Mouse (Mus musculus) left cerebral cortex, adult 11 months (tissue): ENCODE measurements around the gene Pagr1a.

Experiments
- DNase-seq: peaks from one replicate; pipeline ENCODE4 v3.0.0; 2022; ENCODE audit warnings: low spot score

Gene Pagr1a

DNA sequence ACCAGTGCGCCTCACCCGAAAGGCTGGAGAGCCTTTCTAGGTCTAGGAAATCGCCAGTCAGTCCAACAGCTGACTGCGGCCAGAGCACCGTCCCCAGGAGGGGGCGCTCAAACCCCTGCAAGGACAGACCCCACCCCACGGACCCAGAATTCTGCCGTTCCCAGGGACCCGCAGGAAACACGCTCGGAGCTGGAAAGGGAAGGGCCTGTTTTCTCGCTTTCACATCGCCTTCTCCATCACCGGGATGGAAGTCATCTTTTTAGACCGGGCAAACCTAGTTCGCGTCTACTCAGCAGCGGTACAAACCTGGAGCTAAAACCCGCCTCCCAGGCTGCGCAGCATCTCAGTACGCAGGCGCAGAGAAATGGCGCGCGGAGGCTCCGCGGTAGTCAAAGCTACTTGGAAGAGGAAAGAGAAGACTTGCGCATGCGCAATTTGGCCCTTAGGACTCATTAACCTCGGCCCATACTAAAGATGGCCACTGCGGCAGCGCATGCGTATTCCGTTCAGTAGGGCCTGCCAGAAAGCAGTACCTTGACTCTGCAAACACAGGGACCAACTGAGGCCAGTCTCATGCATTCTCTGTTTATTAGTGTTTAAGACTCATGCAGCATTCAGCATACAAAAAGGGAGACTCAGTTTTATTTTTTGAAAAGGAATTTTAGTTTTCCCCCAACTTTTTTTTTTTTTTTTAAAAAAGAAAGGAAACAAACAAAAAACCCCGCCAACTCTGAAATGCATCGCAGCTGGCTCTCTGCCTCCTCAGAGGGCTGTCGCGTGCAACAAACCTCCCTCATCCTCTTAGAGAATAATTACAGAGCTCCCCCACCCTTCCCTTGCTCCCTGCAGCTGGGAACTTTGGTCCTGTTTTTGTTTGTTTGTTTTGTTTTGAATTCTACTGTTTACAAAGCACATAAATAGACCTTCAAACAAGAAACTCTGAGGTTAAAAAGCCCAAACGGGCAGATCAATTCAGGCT, at the start of gene Pagr1a:
Pagr1a (minus strand) TSS at position 382 of the 979 bp plus-strand sequence.
- DNase-seq = peak; percentile 96

DNA sequence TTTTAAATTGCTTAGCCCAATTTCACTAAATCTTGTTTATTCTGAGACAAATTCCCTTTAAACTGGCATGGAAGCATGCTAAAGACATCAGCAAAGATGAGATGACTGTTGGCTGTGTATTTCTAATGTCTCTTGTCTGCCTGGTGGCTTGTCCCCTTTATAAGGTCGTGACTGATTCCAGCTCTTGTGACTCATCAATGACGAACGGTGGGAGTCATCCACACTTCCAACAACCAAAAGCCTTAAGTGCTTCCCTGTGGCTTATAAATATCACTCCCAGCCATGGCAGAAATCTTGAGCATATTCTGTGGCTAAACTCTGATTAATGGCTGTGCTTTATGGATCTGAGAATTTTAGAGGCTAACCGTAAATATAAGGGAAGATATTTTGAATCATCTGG, 49.2 kb upstream of the Pagr1a start:
- no peak for DNase-seq

DNA sequence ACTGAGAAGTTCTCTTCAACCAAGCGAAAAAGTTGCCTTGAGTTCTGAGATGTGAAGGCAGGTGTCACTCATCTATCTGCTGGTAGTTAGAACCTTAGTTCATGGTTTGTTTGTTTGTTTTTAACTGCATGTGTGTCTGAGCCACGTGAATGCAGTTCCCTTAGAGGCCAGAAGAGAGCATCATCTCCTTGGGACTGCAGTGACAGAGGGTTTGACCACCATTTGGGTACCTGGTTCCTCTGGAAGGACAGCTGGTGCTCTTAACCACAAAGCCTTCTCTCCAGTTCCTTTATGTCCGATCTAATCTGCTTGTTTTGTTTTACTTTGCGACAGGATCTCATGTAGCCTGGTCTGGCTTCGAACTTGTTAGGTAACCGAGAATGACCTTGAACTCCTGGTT, 48.4 kb upstream of the Pagr1a start:
- DNase-seq = no peak

DNA sequence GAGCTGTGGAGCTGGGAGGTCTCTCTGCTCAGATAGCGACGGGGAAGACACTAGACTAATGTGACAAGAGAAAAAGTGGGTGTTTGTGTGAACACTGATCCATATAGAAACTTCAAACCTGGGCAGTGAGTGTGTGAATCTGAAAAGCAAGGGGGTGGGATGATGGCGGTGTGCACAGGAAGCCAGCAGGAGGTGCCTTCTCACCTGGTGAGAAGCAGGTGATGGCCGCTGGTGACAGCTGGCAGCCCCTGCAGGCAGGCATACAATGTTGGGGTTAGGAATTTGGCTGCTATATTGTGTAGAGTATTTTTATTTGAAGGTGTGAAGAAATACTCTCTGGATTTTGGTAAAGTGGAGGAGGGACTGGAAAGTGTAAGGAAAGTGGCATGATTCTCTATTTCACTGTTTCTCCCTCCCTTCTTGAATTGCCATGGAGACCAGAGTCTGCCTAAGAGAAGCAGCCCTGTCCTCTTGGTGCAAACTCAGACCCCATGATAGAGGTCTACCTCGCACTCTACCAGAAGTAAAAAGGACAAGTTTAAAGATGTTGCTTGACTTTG, 38.0 kb upstream of the Pagr1a start:
- no peak for DNase-seq

DNA sequence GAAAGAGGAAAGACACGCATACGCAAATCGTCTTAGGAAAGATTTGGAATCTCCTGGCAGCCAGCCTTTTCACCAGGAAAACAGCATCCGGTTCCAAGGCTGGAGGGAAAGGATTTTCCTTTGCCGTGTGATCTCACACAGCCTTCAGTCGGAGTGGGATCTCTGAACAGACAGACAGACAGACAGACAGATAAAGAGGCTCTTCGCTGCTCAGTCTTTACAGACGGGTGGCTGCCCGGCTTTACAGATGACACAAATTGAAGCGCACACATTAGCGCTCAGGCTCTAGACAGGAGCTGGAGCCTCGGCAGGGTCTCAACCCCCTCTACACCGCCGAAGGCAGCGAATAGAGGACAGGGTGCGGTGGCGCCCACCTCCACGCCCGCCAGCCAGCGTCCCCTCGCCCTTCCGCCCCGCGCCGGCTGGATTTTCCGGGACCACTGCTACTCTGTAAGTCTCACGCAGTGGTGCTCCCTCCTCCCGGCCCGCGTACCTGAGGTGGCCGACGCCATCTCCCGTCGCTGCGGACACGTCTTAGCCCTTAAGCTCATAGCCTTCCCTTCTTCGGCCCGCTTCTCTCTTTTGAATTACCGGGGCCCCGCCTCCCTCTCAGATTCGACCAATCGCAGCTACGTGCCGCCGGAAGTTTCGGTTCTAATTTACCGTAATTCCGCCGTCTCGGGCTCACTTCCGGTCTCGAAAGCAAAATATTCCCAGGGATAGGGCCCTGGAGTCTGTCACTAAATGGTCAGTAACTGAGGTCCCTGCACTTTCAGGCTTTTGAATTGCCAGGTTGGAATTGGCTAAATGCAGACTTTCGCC, 24.9 kb upstream of the Pagr1a start, which contains the start of gene Kif22:
Kif22 (minus strand) TSS at position 621 of the 822 bp plus-strand sequence.
- no peak for DNase-seq

DNA sequence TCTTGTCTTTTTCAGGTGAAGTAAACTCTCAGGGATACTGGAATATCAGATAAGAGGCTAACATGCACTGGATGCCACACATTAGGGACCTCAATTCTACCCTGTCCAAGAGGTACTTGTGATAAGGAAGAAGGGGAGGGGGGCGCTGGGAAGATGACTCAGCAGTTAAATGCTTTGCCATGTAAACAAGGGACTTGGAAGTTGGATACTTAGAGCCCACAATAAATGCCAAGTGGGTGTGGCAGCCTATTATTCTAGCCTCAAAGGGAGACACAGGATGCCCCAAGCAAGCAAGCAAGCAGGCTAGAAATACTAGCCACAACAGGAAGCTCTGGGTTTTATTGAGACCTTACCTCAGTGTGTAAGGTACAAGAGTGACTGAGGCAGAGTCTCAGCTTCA, 14.1 kb upstream of the Pagr1a start:
- DNase-seq = no peak

DNA sequence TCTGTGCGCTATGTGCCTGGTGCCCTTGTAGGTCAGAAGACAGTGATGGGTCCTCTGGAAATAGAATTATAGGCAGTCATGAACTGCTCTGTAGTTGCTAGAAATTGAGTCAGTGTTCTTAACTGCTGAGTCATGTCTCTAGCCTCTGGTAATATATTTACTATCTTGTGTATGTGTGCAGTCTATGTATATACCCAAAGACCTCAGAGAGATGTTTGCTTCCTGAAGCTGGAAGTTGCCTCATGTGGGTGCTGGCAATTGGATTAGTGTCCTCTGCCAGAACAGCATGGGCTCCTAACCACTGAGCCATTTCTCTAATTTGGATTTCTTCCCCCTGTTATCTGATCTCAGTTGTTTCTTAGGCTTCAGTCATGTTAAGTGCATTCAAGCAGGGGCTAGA, 13.0 kb upstream of the Pagr1a start:
- DNase-seq = no peak

DNA sequence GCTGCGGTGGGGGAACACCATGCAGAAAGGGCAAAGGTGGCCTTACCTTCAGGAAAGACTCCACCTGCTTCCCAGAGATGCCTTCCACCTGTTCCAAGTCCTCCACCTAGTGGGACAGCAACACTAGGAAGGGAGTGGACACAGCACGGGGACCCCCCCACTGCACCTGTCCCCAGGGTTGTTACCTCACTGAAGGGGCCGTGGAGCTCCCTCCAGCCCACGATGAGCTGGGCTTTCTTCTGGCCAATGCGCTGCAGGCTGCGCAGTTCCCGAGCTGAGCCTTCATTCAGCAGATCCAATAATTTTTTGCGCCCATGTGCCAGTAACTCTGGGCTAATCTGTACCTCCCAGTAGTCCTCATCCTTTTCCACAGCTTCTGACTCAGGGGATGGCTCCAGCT, 10.7 kb upstream of the Pagr1a start:
- no peak for DNase-seq

DNA sequence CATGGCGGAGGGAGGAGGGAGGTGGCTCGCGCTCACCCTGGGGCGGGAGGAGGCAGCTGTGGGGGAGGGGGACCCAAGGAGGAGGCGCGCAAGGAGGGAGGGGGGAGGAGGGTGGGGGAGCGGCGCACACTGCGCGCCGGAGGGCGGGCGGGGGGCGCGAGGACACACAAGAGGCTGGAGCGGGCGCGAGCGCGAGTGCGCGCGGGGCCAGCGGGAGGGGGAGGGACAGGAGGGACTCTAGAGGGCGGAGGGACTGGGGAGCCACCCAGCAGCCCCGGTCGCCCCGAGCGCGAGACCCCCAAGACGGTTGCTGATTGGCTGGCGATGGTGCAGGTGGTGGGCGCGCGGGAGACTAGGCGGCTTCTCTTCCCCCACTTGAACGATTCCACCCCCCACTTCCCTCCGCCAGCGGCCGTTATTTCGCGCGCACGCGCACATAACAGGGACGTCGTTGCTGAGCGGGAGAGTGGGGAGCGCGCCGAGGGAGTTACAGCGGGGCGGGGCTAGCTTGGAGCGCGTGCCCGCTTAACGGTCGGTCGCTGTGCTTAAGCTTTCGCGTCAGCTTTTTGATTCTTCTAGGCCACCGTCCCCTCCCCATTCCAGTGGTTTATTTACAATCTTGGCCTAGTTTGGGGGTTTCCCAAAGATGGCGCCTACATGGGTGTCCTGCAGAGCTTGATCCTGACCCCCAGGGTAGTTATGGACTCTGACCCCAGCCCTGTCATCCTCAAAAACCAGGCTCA, 10.0 kb upstream of the Pagr1a start, which contains the start of gene Maz:
Maz (minus strand) TSS at position 54 of the 743 bp plus-strand sequence.
- peak; percentile 99 for DNase-seq

DNA sequence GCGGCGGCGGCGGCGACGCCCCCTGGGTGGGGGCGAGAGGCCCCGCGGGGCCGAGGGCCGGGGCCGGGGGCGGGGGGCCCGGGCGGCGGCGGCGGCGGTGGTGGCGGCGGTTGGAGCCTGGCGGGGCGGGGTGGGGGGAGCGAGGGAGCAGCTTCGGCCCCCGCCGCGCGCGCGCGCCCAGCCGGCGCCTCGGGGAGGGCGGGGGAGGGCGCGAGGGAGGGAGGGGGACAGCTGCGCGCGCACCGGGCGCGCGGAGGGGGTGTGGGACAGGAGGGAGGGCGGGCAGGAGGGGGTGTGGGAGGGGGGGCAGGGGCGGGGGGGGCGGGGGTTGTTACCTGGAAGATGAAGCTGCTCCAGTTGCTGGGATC, 9.4 kb upstream of the Pagr1a start:
- no peak for DNase-seq

DNA sequence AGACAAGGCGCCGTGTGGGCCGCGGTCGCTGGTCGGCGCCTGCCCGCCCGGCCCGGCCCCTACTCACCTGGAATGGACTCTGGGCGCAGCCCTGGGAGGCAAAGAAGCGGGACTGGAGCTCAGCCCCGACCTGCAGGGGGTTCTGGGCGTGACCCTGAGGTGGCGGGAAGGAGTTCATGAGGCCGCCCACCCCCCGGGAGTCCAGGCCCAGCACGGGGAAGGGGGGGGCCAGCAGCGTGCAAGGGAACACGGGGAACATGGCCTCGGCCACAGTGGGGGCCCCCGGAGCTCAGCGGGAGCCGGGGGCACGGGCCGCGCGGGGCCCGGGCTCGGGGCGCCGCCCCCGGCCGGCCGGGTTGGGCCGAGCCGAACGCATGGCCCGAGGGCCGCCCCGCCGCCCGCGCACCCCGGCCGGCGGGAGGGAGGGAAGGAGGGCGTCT, 9.0 kb upstream of the Pagr1a start:
- no peak for DNase-seq

DNA sequence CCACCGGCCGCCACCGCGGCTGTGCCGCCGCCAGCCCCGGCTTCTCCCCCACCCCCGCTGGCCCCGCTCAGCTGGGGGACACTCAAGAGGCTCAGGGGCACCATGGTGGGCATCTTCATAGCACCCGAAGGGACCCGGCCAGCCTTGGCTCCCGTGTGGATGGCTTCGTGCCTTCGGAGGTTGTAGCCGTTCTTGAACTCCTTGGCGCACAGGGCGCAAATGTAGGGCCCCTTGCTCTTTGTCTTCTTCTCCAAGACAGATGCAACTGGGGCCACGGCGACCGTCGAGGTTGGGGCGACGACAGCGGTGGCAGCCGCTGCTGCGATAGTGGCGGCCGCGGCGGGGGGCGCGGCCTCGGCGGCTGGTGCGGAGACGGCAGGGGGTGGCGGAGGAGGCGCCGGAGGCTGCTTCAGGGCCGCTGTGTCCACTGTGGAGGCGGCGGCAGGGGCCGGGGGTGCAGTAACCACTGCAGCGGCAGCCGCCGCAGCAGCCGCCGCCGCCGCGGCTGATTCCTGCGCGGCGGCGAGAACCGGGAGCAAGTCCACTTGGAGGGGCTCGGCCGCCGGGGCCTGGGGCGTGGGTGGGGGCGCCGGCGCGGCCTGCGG, 8.5 kb upstream of the Pagr1a start:
- no peak for DNase-seq

DNA sequence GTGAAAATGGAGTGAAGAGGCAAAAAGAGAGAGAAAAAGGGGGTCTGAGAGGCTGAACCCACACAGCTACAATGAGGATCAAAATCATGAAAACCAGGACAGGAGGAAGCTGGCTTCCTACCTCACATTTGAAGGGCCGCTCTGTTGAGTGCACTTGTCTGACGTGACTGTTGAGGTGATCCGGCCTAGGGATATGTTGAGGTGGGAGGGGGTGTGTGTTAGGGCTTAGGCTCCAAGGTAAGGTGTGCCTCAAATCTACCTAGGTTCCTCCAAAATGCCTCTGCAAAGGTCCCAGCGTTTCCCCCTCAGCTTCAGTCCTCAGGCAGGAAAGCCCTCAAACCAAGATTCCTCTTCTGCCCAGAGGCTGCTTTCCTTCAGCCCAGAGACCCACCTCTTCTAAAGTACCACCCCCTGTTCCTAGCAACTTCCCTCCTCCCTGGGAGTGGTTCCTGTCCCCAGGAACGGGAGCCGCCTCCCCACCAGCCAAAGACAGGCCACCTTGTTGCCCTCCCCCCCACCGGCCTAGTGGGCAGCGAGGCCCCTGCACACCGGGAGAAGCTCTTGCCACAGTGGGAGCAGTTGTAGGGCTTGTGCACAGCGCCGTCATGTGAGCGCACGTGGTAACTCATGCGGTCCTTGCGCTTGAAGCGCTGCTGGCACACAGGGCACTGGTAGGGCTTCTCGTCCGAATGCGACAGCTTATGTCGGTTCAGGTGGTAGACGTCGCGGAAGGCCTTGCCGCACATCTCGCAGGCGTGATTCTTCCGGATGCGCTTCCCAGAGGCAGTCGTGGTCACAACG, 7.8 kb upstream of the Pagr1a start:
- peak; percentile 68 for DNase-seq

DNA sequence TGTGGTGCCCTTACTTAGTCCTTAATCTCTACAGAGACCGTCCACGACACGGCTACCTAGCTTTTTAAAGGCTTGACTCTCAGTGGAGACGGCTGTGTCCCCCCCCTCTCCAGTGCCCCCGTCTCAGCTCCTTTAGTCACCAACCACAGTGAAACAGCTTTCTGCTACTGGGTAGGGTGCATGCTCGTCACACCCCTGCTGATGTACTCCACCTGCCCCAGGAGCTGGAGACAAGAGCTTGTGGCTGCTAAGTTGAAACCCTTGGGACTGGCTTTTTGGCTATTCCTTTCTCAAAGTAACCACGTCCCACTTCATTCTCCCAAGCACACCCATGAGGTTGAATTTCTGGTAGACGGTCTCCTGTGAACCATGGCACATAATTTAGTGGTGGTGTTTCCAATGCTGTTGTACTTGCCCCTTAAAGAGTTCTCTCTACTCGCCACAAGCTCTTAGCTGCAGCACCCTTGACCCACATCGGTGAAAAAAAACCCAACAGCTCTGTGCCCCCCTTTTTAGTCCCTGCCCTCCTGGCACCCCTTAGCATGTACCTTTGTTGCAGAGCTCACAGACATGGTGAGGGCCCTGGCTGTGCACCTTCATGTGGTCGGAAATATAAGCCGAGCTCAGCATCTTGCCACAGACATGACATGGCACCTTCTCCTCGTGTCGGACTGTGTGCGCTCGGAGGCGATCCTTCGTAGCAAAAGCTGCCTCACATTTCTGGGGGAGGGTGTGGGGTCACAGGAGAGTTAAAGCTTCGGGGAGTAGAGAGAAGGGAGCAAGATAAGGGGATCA, 6.9 kb upstream of the Pagr1a start:
- no peak for DNase-seq

DNA sequence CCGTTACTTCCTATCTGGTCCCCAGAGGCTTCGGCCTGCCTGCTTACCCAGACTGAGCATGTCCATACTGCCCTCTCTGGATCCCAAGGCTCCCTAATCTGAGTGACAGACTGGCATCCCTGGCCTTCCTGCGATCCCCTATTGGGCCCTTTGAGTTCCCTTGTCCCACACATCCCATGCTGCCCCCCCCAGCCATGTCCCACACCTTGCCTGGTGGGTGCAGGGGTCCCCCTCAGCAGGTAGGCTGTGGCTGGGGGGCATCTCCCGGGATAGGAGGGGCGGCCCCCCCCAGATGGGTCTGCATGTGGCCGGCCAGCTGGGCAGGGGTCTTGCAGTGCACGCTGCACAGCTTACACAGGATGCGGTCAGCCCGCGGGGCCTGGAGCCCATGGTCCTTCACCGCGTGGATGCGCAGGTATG, 6.1 kb upstream of the Pagr1a start:
- DNase-seq = no peak

DNA sequence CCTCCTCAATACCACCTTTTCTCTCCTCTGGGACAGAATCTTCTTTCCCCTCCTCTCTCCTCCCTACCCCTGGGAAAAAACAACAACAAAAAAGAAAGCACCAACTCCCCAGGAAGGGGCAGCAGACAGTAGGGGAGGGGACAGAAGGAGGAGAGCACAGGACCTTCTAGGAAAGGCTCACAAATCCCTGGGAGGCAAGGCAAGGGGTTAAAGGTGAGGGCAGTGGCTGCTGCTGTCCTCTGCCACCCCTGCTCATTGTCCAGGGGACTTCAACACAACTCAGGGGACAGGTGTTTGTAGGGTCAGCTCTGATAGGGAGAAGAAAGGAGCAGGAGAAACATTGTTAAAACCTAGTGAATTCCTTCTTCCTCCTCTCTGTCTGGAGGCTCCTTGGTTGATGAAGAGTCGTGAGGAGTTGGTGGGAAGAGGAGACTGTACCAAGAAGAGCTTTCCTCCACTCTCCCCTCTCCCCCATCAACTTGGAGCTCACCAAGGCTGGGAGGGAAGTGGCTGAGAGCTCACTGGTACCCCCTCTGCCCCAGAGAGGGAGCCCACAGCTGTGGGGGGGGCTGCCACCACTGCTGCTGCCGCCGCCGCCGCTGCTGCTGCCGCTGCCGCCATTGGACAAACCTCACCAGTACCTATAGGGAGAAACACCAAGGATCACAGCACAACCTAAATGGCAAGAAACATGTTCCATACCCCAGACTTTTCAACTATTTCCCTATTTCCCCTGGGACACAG, 5.5 kb upstream of the Pagr1a start:
- DNase-seq = no peak

DNA sequence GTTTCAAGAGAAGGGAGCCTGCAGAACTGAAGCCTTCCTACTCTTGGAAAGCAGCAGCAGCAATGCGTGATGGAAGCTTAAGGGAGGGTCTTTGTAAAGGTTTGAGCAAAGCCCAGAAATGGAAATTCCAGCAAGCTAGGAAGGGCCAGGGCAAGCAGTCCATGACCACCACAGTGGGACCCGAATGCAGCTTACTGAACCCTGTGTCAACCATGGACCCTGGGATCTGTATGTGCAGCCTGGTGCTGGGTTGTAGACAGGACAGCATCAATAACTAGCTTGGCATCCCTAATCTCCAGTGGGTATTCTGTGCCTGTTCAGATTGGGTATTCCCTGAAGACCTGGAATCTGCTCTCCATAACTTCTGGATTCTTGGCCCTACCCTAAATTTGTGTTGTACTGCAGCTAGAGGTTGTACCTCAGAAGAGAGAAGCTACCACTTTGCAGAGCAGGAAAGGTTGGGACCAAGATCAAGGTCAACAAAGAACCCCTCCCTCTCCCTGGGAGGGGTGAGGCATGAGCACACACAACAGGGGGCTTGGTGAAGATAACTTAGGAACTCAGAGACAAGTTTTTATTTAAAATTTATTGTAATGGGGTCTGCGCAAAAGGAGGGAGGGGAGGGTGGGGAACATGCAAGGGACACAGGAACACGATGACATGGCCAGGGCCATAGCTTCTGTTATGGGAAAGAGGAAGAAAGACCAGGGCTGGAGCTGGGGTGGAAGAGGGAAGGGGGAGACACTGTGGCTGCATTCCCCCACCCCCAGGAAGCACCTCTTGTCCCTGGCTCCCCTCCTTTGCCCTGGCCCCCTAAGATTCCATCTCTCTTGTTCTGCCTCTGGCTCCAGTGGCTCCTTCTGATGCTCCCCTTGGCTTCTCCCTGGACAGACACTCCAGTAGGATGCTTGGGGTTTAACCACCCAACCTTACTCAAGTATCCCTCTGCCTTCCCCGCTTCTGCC, 4.7 kb upstream of the Pagr1a start:
- DNase-seq = no peak
